In the genomic region with DNA sequence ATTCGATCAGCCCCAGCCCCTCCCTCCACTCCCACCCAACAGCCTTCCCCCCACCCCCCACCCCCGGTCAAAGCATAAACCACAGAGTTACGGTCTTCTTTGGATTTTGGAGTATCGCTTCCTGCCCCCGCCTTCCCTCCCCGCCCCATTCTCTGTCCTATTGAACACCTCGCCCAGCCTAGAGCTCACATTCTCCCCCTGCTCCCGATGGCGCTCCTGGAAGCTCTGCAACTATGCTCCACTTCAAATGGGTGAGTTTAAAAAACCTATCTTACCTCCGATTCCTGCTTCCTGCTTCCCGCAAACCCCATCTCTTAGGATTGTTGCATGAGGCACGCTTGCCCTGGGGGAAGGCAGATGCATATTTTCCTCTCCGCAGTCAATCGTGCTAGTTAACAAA, we compare ENCODE assay signal across 8 mouse cellular contexts.
DNase-seq lines count a peak whose midpoint lies in the region; ATAC-seq and TF ChIP-seq lines count a peak whose summit lies in the region.

No protein-coding gene starts in this region.

- no peaks in the 10 kb centered on the region for H3K36me3 ChIP-seq in forebrain, embryonic 11.5 days (ENCODE audit: control insufficient read depth, insufficient read depth, low read length)
- peaks cover 6% of the 10 kb centered on the region; the same call in 1 of the 2 replicates for H3K36me3 ChIP-seq in hindbrain, embryonic 14.5 days (replicated peaks; ENCODE audit: control insufficient read depth, insufficient read depth)
- no peaks in the 10 kb centered on the region for H3K36me3 ChIP-seq in liver, postnatal 0 days (replicated peaks; ENCODE audit: insufficient read depth, low read length)
- 0 out of 2 replicates have a peak, but pooled peaks cover 2% of the 10 kb centered on the region for H3K36me3 ChIP-seq in stomach, embryonic 14.5 days (ENCODE audit: control insufficient read depth, insufficient read depth, low read length)

- no peaks in the 10 kb centered on the region for H3K9me3 ChIP-seq in forebrain, embryonic 11.5 days (ENCODE audit: control insufficient read depth, low read length)
- no peaks in the 10 kb centered on the region for H3K9me3 ChIP-seq in hindbrain, embryonic 14.5 days (ENCODE audit: control insufficient read depth, low read length)
- H3K9me3 ChIP-seq in liver, postnatal 0 days (ENCODE audit: low read length): no peaks in the 10 kb centered on the region
- H3K9me3 ChIP-seq in stomach, embryonic 14.5 days (ENCODE audit: control insufficient read depth, low read depth, low read length): no peaks in the 10 kb centered on the region

- H3K27me3 ChIP-seq in forebrain, embryonic 11.5 days (ENCODE audit: control insufficient read depth, insufficient read depth, low read length): no peaks in the 10 kb centered on the region
- H3K27me3 ChIP-seq in hindbrain, embryonic 14.5 days (ENCODE audit: control insufficient read depth, insufficient read depth, low read length): no peaks in the 10 kb centered on the region
- H3K27me3 ChIP-seq in liver, postnatal 0 days (ENCODE audit: insufficient read depth, low read length): peaks cover 24% of the 10 kb centered on the region; the same call in 1 of the 2 replicates
- H3K27me3 ChIP-seq in stomach, embryonic 14.5 days (ENCODE audit: control insufficient read depth, insufficient read depth, low read length): no peaks in the 10 kb centered on the region

- H3K9ac ChIP-seq in forebrain, embryonic 11.5 days (ENCODE audit: low read length): peak overlapping the region; percentile 95
- peak overlapping the region; percentile 100 for H3K9ac ChIP-seq in hindbrain, embryonic 14.5 days
- no peak overlapping the region for H3K9ac ChIP-seq in liver, postnatal 0 days (replicated peaks)
- peak overlapping the region; percentile 84 for H3K9ac ChIP-seq in stomach, embryonic 14.5 days (replicated peaks; ENCODE audit: low read depth, low read length)

- peak; percentile 37; the same call in 1 of the 2 replicates for ATAC-seq in forebrain, embryonic 11.5 days (replicated peaks; ENCODE audit: low FRiP score)
- ATAC-seq in hindbrain, embryonic 14.5 days (ENCODE audit: low FRiP score): no peak
- no peak for ATAC-seq in liver, postnatal 0 days
- peak; percentile 33; the same call in 1 of the 2 replicates for ATAC-seq in stomach, embryonic 14.5 days (ENCODE audit: insufficient number of reproducible peaks, insufficient read depth, low FRiP score, low read depth)

- H3K4me3 ChIP-seq in forebrain, embryonic 11.5 days (ENCODE audit: low read depth, low read length): peak overlapping the region; percentile 67
- peak overlapping the region; percentile 76 for H3K4me3 ChIP-seq in hindbrain, embryonic 14.5 days (replicated peaks; ENCODE audit: low read length)
- H3K4me3 ChIP-seq in liver, postnatal 0 days (ENCODE audit: low read depth, low read length): peak overlapping the region; percentile 27
- H3K4me3 ChIP-seq in stomach, embryonic 14.5 days (ENCODE audit: low read depth, low read length): peak overlapping the region; percentile 78

- TF ChIP-seq CTCF in liver, postnatal 0 days (IDR thresholded peaks at IDR 0.05; ENCODE audit: low read depth): no peak

- H3K4me1 ChIP-seq in forebrain, embryonic 11.5 days (replicated peaks; ENCODE audit: control insufficient read depth, insufficient read depth, low read length): peaks cover 11% of the 10 kb centered on the region
- peaks cover 24% of the 10 kb centered on the region for H3K4me1 ChIP-seq in hindbrain, embryonic 14.5 days (replicated peaks; ENCODE audit: control insufficient read depth, insufficient read depth, low read length)
- no peaks in the 10 kb centered on the region for H3K4me1 ChIP-seq in liver, postnatal 0 days (ENCODE audit: insufficient read depth)
- H3K4me1 ChIP-seq in stomach, embryonic 14.5 days (ENCODE audit: control insufficient read depth, insufficient read depth, low read length): peaks cover 2% of the 10 kb centered on the region; the same call in 1 of the 2 replicates

- no peak for TF ChIP-seq EP300 in liver, postnatal 0 days (IDR thresholded peaks at IDR 0.05; ENCODE audit: low read depth)

- WGBS in forebrain, embryonic 11.5 days: under 1% methylated on average over 14 of the region's 14 CpGs
- 0% methylated on average over 14 of the region's 14 CpGs for WGBS in hindbrain, embryonic 14.5 days
- 4% methylated on average over 14 of the region's 14 CpGs for WGBS in liver, postnatal 0 days (ENCODE audit: insufficient replicate concordance)
- WGBS in stomach, embryonic 14.5 days: under 1% methylated on average over 14 of the region's 14 CpGs

- peak; percentile 16 to 19 for DNase-seq in cerebellum, postnatal 25 days
- DNase-seq in cerebellum, adult 18-20 months: no peak
- DNase-seq in NIH3T3 (ENCODE audit: low read depth): peak; percentile 85
- peak; percentile 78 for DNase-seq in forebrain, embryonic 11.5 days (ENCODE audit: low spot score)
- DNase-seq in hindbrain, embryonic 14.5 days (ENCODE audit: low spot score): peak; percentile 67
- DNase-seq in liver, postnatal 0 days: no peak
- no peak for DNase-seq in ovary, postnatal 14 days (ENCODE audit: low spot score)

- peak overlapping the region; percentile 96 for H3K27ac ChIP-seq in forebrain, embryonic 11.5 days (ENCODE audit: low read depth, low read length)
- peak overlapping the region; percentile 99 for H3K27ac ChIP-seq in hindbrain, embryonic 14.5 days
- no peak overlapping the region for H3K27ac ChIP-seq in liver, postnatal 0 days (ENCODE audit: low read depth)
- peak overlapping the region; percentile 93 for H3K27ac ChIP-seq in stomach, embryonic 14.5 days (ENCODE audit: low read length)

- peak overlapping the region; percentile 58 for H3K4me2 ChIP-seq in forebrain, embryonic 11.5 days (ENCODE audit: low read depth, low read length, severe bottlenecking)
- peak overlapping the region; percentile 98 for H3K4me2 ChIP-seq in hindbrain, embryonic 14.5 days (replicated peaks)
- peak overlapping the region; percentile 55 for H3K4me2 ChIP-seq in liver, postnatal 0 days (ENCODE audit: low read depth, low read length)
- H3K4me2 ChIP-seq in stomach, embryonic 14.5 days (replicated peaks; ENCODE audit: low read depth, low read length): peak overlapping the region; percentile 44

Comparison
In these comparisons a context has a peak if more than half of its experiments do, and no peak if none do; other contexts are left out.
1. DNase-seq: peak in cerebellum, postnatal 25 days (2 of 2), NIH3T3 (single experiment), forebrain, embryonic 11.5 days (single experiment) and hindbrain, embryonic 14.5 days (single experiment); none in cerebellum, adult 18-20 months (0 of 2), liver, postnatal 0 days (single experiment) and ovary, postnatal 14 days (single experiment).
2. ATAC-seq: peak in forebrain, embryonic 11.5 days (single experiment) and stomach, embryonic 14.5 days (single experiment); none in hindbrain, embryonic 14.5 days (single experiment) and liver, postnatal 0 days (single experiment).
3. H3K4me2 ChIP-seq: peak in every context shown above with its lines; median percentile 98 in hindbrain, embryonic 14.5 days; 58 in forebrain, embryonic 11.5 days; 55 in liver, postnatal 0 days; 44 in stomach, embryonic 14.5 days.
4. H3K4me3 ChIP-seq: peak in every context shown above with its lines; median percentile 78 in stomach, embryonic 14.5 days; 76 in hindbrain, embryonic 14.5 days; 67 in forebrain, embryonic 11.5 days; 27 in liver, postnatal 0 days.